23 mouse cellular contexts compared by ENCODE assay signal in the genomic region with DNA sequence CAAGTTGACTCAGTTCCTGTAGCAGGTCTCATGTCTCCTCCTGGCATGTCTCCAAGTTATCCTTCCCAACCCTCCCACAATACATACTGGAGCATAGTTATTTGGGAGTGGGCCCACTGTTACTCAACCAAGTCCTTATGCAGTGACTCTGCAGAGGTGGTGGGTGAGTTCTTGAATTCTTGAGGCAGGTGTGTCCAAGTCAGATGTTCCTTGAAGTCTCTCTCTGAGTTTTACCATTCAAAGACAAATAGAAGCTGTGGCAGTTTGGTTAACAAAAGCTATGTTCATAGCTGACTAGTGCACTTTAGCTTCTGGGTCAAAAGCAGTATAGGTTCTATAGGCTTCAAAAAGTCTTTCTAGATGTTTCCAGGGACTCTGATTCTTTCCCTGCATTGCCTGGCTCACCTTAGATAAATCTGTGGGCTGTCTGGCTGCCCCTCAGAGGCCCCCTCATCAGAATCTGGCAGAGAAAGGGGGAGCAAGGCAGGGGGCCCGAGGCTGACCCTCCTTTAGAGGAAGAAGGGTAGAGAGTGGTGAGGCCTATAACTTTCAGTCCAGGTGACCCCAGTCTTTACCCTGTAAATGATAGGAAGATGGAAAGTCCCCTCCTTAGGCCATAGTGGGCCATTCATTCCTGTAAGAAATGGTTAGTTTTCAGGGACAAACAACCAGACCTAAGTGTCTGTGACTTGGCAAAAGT.
DNase-seq lines count a peak whose midpoint lies in the region; ATAC-seq and TF ChIP-seq lines count a peak whose summit lies in the region.
"Had no signal": no experiment of that assay in that cellular context is flagged by ENCODE, and none has a peak within 500 bp of the region (broad histone marks: within the 10 kb centered on the region; RNA-seq: fewer than 3 reads in every experiment).

No protein-coding gene starts in this region.

- peaks cover 15% of the 10 kb centered on the region for H3K9me3 ChIP-seq in heart, embryonic 10.5 days

- DNase-seq in heart, embryonic 10.5 days (ENCODE audit: low spot score), result peak; percentile 62
- no peak for DNase-seq in heart, postnatal 14 days
- DNase-seq in NIH3T3 (ENCODE audit: low read depth) (peak; percentile 25), ZHBTc4 (ENCODE audit: low read depth, low spot score) (peak; percentile 79)
- no peak for DNase-seq in thymus, adult 18-20 months
- DNase-seq in kidney, adult 2 months, result no peak
- DNase-seq: adrenal gland, adult 2 months; adrenal gland, postnatal 10 days; adrenal gland, postnatal 25 days; cerebellum, adult 11 months; cerebellum, adult 18-20 months; cerebellum, adult 8-10 months; cerebellum, adult 9-11 months; cerebellum, postnatal 14 days; cerebellum, postnatal 36 days; embryo, embryonic 11 days; forebrain, postnatal 0 days had no signal

- no peak for ATAC-seq in megakaryocyte progenitor cell, adult 5-6 weeks (replicated peaks; ENCODE audit: poor library complexity)
- ATAC-seq: forebrain, embryonic 13.5 days; forebrain, embryonic 15.5 days; forebrain, postnatal 0 days had no signal

- 85% methylated on average over 1 of the region's 1 CpGs for WGBS in heart, embryonic 10.5 days
- WGBS in kidney, adult 2 months, result 60% methylated on average over 1 of the region's 1 CpGs

- no peak for TF ChIP-seq CTCF in kidney, adult 2 months (conservative IDR thresholded peaks at IDR 0.05; ENCODE audit: insufficient read depth, insufficient read length, low read depth, low read length)

- H3K4me1 ChIP-seq in heart, embryonic 10.5 days, result peaks cover 26% of the 10 kb centered on the region
- 0 out of 2 replicates have a peak, but pooled peaks cover 2% of the 10 kb centered on the region for H3K4me1 ChIP-seq in kidney, adult 2 months (ENCODE audit: control insufficient read depth, insufficient read depth, low read length)

- TF ChIP-seq POLR2A in kidney, adult 2 months (IDR thresholded peaks at IDR 0.05; ENCODE audit: low read depth, low read length), result no peak

- intact Hi-C loops in heart, postnatal 14 days (cut with DNase I), result no loop called here

- H3K27me3 ChIP-seq in heart, embryonic 10.5 days (ENCODE audit: insufficient read depth, poor library complexity, severe bottlenecking), result no peaks in the 10 kb centered on the region
- no peaks in the 10 kb centered on the region for H3K27me3 ChIP-seq in kidney, adult 2 months (replicated peaks; ENCODE audit: control insufficient read depth, insufficient read depth, low read length)
- H3K27me3 ChIP-seq: embryonic facial prominence, embryonic 13.5 days; embryonic facial prominence, embryonic 15.5 days; forebrain, embryonic 13.5 days; forebrain, embryonic 15.5 days had no signal

- no peak overlapping the region for H3K27ac ChIP-seq in heart, embryonic 10.5 days
- H3K27ac ChIP-seq in kidney, adult 2 months (ENCODE audit: insufficient read depth, low read depth, low read length), result no peak overlapping the region
- H3K27ac ChIP-seq: embryonic facial prominence, embryonic 13.5 days; embryonic facial prominence, embryonic 15.5 days; forebrain, embryonic 13.5 days; forebrain, embryonic 15.5 days had no signal

- H3K36me3 ChIP-seq in heart, embryonic 10.5 days, result peaks cover 38% of the 10 kb centered on the region
- no peaks in the 10 kb centered on the region for H3K36me3 ChIP-seq in kidney, adult 2 months (ENCODE audit: control insufficient read depth, insufficient read depth, low read length)
- H3K36me3 ChIP-seq: forebrain, embryonic 15.5 days; G1E had no signal

- H3K4me3 ChIP-seq in heart, embryonic 10.5 days, result no peak overlapping the region
- no peak overlapping the region for H3K4me3 ChIP-seq in kidney, adult 2 months (ENCODE audit: insufficient read depth, low read depth, low read length)
- H3K4me3 ChIP-seq: embryonic facial prominence, embryonic 13.5 days; embryonic facial prominence, embryonic 15.5 days; forebrain, embryonic 13.5 days; forebrain, embryonic 15.5 days had no signal

Comparison
In these comparisons a context has a peak if more than half of its experiments do, and no peak if none do; other contexts are left out.
1. DNase-seq: peak in heart, embryonic 10.5 days (single experiment), NIH3T3 (single experiment) and ZHBTc4 (single experiment); none in heart, postnatal 14 days (0 of 2), thymus, adult 18-20 months (0 of 2) and kidney, adult 2 months (single experiment).